Mouse (Mus musculus): ENCODE measurements around the gene Pprc1.

Pprc1 gene

GRCm38 (mm10) chr19:46044271-46044992 is at the start of gene Pprc1:
Pprc1 (plus strand) TSS chr19:46044886.
- DNase-seq (ENCODE audit: low spot score), result peak; percentile 39

DNA sequence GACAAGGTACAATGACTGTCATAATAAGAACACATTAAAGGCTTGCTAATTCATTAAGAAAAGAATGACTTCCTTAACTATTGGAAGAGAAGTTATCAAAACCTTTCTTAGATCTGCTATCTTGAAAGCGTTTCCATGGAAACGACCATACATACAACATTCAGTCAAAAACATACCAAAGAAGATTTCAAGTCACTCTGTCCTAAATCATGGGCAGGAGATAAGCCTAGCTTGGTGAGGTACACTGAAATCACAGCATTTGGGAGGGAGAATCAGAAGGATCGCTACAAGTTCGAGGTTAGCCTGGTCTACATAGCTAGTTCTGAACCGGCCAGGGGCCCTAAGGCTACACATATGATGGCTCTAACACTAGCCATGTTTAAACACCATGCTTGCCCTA is 47.3 kb upstream of the Pprc1 start:
- DNase-seq (ENCODE audit: low spot score), result peak; percentile 14

DNA sequence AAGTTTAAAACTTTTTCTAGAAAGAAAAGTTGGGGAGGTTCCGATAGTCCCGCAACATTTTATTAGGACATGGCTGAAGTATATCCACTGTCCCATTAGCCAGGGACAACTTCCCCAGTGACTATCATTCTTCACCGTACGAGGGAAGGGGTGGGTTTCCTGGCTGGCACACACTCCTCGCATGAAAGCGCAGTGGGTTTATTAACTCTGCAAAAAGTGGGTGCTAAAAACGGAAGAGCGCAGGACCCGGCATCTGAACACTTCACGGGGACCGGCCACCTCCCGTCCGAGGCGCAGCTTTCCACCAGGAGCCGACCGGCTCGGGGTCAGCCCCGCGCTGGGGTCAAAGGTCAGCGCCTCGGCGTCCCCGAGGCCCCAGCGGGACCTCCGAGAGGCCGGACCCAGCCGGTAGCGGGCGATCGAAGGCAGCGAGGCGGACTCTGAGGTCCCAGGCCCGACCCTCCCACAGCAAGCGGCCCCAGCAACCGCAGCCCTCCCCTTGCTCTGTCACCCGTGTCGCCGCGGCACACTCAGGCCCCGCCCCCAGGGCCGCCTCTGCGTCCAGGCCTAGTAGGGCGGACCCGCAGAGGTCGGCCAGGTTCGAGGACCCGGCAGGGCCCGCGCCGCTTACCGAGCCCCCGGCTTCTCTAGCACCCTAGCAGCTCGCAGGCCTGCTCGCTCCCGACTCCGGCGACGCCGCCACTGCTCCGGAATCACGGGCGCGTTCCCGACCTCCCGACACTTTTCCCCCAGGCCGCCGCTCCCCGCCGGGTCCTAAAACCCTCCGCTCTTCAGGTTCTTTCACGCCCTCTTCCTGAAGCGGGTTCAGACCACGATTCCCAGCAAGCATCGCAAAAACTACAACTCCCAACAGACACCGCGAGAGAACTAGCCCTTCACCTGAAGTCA is 46.6 kb upstream of the Pprc1 start, which contains the start of gene Armh3:
Gene Armh3 (minus strand): TSS at position 704 of the 909 bp plus-strand sequence.
- DNase-seq (ENCODE audit: low spot score), result peak; percentile 97

- no peak for DNase-seq (ENCODE audit: low spot score)
These were observed 45.9 kb upstream of the Pprc1 start for GRCm38 (mm10) chr19:45998694-45999217.

DNA sequence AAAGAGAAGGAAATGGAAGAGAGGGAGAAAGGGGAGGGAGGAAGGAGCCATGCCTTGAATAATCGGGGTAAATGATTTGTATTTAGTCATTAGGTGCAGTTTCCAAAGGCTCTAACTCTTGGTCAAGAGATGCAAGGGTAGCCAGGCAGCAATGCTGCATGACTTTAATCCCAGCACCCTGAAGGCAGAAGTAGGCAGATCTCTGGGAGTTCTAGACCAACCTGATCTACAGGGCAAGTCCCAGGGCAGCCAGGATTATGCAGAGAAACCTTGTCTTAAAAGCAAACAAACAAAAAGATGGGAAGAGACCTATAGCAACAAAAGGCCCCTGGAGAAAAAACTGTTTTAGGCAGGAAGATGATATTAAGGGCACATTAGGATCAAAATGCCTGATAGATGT is 45.3 kb upstream of the Pprc1 start:
- no peak for DNase-seq (ENCODE audit: low spot score)

- no peak for DNase-seq (ENCODE audit: low spot score)
These were observed 42.4 kb upstream of the Pprc1 start for GRCm38 (mm10) chr19:46002279-46002678.

- peak; percentile 83 for DNase-seq (ENCODE audit: low spot score)
These were observed 41.1 kb upstream of the Pprc1 start, which contains the start of gene Hps6 for GRCm38 (mm10) chr19:46003371-46004226. Hps6 (plus strand) TSS chr19:46003508.

DNA sequence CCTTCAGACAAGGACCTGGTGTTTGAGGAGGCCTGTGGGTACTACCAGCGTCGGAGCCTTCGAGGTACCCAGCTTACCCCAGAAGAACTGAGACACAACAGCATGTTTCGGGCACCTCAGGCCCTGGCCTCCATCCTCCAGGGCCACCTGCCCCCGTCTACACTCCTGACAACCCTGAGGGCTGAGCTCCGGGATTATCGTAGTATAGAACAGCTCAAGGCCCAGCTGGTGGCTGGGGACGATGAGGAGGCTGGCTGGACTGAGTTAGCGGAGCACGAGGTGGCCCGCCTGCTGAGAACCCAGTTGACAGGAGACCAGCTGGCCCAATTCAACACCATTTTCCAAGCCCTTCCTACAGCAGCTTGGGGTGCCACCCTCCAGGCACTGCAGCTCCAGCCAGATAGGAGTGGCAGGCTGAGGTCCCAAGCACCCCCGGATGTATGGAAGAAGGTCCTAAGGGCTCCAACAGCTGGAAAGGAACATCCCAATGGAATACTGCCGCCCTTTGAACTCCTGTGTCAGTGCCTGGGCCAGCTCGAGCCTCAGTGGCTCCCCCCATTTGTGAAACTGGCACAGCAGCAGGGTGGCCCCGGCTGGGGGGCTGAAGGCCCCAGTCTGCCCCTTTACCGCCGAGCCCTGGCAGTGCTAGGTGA is 39.7 kb upstream of the Pprc1 start:
- DNase-seq (ENCODE audit: low spot score), result no peak

GRCm38 (mm10) chr19:46005680-46006079 is 39.0 kb upstream of the Pprc1 start:
- no peak for DNase-seq (ENCODE audit: low spot score)

DNA sequence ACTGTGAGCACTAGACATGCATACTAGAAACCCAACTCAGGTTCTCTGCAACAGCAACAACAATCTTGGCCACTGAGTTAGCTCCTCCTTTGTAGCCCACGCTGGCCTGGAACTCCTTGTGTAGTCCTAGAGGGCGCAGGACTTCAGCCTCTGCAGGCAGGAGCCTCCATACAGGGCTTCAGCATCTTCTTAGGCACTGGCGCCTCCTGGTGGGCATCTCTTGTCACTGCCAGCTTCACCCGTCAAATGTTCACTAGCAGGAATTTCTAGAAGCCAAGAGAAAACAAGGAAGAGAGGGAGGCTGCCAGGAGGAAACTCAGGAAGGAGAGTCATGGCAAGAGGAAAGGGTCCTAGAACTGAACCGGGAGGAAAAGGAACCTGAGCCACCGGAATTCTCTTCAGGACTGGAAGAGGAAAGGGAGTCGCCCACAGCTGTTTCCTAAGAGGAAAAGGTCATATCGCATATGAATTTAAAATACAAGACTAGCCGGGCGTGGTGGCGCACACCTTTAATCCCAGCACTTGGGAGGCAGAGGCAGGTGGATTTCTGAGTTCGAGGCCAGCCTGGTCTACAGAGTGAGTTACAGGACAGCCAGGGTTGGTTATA is 30.0 kb upstream of the Pprc1 start:
- peak; percentile 95 for DNase-seq (ENCODE audit: low spot score)

- DNase-seq (ENCODE audit: low spot score), result no peak
These were observed 28.7 kb upstream of the Pprc1 start for GRCm38 (mm10) chr19:46016023-46016422.

DNA sequence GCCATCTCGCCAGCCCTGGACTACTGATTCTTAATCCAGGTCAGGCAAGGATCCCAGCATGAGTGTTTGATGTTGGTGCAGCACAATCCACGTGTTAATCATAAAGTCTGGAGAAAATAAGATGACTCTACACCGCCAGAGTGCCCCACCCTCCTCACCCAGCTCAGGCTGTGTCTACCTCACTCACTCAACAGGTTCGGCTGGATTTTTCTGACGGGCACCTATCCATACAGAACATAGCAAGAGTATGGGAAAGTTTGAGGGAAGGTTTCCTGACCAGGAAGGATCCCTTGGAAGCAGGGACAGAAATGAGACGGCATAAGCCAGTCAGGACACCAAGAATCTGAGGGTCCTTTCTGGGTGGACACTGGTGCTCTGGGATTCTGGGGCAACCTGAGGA is 19.7 kb upstream of the Pprc1 start:
- no peak for DNase-seq (ENCODE audit: low spot score)

DNA sequence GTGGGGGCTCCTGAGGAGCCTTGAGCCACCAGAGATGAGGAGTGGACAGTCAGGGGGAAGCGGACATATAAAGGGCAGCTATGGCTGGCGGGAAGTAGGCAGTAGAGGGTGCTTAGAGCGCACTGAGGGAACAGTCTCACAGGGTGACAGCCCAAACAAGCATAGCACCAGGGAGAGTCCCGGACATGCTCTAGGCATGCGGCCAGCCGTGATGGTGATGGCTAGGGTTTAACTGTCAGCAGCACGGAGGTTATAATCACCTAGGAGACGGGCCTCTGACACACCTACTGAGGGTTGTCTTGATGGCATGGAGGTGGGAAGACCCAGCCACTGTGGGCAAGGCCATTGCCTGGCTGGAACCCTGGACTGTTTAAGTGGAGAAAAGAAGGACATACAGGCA is 18.1 kb upstream of the Pprc1 start:
- no peak for DNase-seq (ENCODE audit: low spot score)

- peak; percentile 41 for DNase-seq (ENCODE audit: low spot score)
These were observed 15.9 kb upstream of the Pprc1 start for GRCm38 (mm10) chr19:46028747-46029320.

DNA sequence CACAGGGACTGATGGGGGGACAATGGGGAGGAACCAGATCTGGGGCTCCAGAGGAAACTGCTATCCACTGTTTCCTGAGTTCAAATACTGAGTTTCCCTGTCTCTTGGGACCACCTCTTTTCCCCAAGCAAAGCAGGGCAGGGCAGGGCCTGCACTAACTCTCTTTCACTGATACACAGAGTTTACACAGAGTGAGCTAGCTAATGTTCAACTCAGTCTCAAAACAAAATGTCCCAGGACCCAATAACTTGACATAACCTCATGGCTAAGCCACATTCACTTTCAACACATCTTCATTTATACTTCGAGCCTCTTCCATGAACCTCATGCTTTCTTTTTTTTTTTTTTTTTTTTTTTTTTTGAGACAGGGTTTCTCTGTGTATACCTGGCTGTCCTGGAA is 15.0 kb upstream of the Pprc1 start:
- DNase-seq (ENCODE audit: low spot score), result no peak

DNA sequence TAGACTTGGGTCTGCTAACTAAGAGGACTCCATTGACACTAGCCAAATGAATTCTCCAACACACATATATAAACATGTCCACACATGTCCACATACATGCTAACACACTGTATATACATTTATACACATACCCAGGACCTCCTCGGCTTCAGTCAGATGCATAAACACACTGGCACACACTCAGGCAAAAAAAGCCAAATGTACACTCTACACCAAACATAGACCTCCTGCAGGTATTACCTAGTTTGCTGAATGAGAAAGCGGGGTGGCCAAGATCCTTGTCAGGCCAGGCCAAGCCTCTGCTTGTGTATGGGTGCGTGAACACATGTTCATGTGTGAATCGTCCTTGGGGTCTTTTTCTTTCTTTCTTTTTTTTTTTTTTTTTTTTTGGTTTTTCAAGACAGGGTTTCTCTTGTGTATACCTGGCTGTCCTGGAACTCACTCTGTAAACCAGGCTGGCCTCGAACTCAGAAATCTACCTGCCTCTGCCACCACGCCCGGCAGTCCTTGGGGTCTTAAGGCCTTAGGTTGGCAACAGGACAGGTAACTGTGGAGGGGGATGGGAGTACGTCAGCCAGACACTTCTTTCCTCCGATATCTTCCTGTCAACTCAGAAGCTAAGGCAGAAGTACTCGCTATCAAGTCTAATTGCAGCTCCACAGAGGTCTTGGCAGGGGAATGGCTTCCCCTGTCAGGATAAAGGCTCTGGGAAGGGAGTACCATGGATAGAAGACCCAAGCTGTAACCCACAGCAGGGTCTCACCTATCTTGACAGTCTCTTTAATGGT is 14.3 kb upstream of the Pprc1 start:
- no peak for DNase-seq (ENCODE audit: low spot score)

- DNase-seq (ENCODE audit: low spot score), result no peak
These were observed 12.8 kb upstream of the Pprc1 start for GRCm38 (mm10) chr19:46031689-46032432.

- no peak for DNase-seq (ENCODE audit: low spot score)
These were observed 11.8 kb upstream of the Pprc1 start for GRCm38 (mm10) chr19:46032731-46033510.
